Mouse (Mus musculus) urinary bladder, postnatal 14 days (tissue): ENCODE data around the gene Slxl1.
"Not testable (repeated sequence)": the region's sequence is repeated elsewhere in the genome, so short reads cannot be mapped to it uniquely, and the experiment has no call there.

ENCODE experiments used
- DNase-seq: peaks from one replicate; pipeline ENCODE4 v3.0.0; 2021; ENCODE audit warnings: low spot score

Gene Slxl1

DNA sequence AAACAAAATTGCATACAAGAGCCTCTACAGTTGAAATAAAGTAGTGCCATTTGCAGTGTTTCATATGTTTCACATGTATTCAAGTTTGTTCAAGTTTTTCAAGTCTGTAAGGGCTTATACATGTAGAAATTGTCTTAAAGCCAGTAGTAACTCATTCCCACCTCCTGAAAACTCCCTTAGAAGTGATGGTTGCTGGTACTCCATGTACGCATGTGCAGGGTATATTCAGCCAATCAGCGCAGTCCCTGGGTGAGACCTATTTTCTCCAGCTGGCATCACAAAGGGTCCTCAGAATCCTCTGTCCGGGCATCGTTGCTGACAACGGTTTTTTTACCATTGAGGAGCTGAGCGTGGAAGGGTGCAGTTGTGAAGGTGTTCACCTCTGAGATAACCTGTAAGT is at the start of gene Slxl1:
TSS of gene Slxl1 (plus strand) at position 301 of the 400 bp plus-strand sequence.
- DNase-seq = not testable (repeated sequence)
